Mouse (Mus musculus) cerebellum, adult 9-10 months (tissue): Measurements from ENCODE around the gene Ube2g2.

Experiments
- DNase-seq: peaks from one replicate; pipeline ENCODE4 v3.0.0; 2022

The Ube2g2 gene

DNA sequence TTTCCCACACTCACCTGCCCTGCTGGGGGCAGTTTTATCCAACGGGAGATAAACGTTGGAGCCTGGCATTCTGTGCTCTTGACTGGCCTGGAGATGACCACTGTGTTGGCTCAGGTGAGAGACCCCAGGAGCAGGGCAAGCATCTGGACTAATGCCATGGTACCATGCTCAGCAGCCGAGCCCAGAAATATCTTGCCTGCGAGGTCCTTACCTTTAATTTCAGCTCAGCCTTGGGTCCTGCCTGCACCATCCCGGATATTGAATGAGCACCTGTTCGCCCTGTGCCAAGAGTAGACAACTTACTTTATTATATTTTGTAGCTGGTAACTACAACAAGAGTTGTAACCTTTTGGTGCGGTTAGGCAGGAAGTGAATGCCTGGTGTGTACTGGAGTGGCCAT lies 15.2 kb upstream of the Ube2g2 start:
- DNase-seq: peak; percentile 75

DNA sequence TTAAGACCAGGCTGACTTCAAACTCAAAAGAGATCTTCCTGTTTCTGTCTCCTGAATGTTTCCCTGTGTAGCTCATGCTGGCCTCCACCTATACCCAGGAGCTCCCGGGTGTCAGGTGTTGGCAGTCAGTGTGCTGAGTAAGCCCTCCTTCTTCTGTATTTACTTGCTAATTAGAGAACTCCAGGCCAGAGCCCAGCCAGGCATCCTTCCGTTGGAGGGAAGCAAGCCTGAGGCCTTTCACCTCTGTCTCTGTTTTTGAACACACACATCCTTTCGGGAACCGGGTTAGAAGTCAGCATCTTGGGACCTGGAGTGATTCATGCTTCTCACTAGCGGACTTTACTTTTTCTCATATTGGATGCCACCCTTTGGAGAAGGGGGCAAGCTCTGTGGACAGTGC lies 14.6 kb upstream of the Ube2g2 start:
- no peak for DNase-seq

DNA sequence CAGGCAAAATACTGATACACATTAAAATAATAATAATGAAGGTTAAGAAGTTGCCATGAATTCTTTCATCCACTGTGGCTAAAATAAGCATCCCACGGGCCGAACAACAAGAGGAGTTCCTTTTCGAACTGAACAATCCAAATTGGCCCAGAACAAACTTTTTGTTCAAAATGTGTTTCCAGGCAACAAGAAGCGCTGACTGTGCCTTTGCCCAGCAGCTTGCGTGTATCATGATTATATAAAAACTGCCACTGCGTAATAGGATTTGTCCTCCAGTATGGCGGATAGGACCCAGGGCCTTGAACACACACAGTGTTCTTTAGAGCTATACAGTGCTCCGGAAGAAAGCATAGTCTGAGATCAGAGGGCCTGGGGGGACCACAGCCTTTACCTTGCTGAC lies 13.5 kb upstream of the Ube2g2 start:
- DNase-seq: no peak

DNA sequence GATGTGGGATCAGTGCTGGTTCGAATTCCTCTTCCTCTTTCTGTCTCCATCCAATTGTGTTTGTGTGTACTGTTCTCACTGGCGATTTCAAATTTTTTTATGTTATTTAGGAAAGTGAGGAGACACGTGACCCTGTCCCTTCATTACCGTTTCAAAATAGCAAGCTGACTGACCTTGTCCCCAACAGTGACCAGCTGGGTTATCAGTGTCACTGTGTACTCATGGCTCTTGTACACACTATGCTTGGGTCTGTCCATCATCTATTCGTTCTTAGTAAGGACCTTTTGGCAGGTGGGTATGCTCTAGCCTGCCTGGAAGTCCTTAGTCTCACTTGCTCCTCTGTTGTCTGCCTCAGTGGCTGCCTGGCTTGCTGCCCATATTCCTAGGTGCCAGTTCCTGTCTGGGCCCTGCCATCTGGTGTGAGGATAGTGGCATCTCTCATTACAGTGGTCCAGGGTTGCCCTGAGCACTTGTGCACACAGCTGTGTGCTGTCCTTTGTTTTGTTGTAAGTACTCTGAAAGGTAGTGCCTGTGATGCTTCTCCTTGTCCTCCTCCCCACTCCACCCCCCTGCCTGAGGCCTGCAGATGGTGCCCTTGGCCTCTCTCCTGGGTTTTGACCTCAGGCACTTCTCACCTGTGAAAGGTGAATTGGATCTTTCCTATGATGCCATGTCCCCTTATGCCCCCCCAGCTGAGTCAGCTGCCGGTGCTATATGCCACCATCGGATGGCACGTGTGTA lies 11.7 kb upstream of the Ube2g2 start:
- no peak for DNase-seq

DNA sequence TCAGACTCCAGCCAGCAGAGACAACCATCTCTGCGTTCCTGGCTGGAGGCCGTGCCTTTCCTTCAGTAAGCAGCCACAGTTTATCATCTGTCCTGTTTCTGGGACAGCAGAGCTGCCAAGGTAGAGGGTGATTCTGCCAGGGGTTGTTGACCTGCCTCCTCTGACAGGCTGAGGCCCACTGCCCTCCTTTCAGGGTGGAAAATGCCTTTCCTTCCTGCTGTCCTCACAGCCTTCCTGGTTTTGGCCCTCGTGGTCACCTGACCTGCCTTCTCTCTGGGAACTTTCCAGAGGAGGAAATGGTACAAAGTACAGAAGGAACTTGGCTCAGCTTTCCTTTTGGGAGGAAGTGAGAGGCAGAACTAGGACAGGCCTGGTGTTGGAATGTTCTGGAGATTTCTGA lies 8.7 kb upstream of the Ube2g2 start:
- no peak for DNase-seq

DNA sequence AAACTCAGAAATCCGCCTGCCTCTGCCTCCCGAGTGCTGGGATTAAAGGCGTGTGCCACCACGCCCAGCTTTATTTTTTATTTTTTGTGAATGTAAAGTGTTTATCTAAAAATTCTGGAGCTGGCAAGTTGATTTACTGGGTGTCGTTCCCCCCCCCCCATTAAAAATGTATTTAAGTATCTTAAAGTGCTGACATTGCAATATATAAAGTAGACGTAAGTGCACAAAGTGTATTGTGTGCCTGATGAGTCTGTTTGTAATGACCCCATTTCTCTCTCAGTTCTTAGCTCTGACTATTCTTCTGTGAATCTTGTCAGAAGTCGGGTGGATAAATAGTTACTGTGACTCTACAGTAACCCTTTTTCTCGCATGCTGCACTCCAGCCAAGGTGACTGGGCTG lies 6.4 kb upstream of the Ube2g2 start:
- no peak for DNase-seq

DNA sequence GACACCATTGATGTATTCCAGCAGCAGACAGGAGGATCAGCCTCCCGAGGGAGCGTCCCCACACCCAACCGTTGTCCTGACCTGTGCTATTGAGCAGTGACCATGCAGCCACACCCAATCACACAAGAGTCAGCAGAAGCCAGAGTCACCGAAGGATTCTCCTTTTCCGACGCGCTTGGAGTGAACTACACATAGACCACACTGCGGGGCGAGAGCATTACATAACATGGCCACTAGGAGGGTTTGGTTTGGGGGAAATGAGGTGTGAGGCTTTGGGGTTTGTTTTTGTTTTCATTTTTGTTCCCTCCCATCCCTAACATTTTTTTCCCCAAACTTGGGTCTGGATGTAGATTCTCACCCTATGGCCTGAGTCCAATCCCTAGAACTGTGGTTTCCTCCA lies 5.9 kb upstream of the Ube2g2 start:
- DNase-seq: no peak

DNA sequence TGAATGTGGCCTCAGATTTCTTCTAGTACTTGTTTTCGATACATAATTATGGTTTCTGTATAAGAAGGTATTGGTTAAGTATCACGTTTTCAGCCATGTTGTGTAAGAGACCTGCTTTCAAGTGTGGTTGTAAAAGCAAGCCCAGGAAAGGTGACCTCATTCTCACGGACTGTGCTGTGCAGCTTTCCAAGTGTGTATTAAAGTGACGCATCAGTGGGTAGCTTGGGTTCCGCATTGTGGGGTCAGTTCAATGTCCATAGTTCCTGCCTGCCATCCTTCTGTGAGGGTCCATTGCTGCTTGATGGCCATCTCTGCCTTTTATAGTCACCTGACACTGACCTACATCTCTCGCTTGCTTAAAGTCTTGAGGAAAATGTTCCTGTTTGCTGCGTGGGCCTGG lies 5.1 kb upstream of the Ube2g2 start:
- no peak for DNase-seq

DNA sequence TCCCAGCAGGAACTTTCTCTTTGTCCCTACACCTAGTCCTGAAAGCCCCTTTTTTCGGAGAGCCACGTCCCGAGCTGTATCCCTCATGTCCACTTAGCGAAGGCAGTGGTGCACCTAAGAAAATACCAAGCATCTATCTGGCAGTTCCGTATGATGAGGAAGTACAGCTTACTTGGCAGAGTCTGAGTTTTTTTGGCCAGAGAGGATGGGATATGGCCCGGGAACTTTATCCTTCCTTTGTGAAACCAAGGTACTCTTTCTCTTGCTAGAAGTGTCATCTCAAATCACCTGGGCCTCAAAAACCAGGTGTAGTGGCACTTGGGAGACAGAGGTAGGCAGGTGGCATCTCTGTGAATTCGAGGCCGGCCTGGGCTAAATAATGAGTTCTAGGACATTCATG lies 529 bp upstream of the Ube2g2 start:
- no peak for DNase-seq

DNA sequence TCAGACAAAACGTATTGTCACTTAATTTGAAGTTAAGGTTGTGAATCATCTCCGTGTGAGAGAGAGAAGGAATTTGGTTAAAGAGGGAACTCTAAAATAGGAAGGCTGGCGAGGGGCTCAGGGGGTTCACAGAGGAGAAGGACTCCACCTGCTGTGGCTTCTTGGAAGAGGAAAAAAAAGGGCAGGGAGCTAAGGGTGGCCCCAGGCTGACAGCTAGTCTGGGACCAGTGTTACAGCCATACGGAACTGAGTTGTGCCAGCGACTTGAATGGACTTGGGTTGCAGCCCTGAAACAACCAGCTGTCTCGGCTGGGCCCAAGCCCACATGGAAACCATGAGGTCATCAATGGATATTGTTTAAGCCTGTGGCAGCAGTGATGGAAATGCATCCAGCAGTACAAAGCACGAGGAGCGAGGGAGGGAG lies 1.0 kb downstream of the Ube2g2 start:
- peak; percentile 74 for DNase-seq

DNA sequence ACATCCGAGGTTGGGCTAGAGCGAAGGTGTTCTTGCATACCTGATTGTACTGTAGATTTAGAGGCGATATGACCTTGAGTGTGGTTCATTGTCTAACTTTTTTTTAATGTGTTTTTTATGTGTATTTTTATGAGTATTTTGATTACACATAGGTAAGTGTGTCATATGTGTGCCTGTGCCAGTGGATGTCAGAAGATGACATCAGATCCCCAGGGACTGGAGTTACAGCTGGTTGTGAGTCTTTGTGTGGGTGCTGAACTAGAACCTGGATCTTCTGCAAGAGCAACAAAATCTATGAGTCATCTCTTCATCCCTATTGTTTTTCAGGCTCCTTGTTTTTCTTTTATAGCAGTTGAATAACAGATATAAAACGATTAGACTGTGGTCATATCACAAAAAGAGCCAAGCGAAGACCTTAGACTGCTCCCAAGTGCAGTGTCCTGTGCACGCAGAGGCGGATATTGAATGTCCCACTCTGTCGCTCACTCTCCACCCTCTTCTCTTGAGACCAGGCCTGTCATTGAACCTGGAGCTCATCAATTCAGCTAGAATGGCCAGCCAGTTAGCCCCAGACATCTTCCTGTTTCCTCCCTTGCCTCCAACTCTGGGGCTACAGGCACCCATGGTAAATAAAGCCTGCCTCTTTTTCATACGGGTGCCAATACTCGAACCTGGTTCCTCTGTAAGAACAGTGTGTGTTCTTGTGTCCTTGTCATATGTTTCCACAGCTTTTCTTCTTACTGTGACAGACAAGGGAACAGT lies 1.7 kb downstream of the Ube2g2 start:
- DNase-seq: no peak

DNA sequence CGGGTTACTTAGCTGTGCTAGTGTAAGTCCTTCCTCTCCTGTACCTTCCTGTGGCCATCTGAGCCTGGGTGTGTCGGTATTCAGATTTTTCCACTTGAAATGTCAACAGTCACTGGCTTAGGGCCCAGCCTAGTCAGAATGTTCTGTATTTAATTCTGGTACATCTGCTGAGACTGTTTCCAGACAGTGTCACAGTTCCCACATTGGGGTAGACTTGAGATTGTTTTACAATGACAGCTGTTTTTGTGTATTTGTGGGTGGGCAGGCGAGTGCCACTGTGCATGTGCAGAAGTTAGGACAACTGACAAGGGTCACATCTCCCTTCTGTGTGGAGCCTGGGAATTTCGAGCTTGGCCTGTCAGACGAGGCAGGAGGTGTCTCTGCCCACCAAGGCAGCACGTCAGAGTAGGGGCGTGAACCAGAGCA lies 2.5 kb downstream of the Ube2g2 start:
- DNase-seq: no peak

DNA sequence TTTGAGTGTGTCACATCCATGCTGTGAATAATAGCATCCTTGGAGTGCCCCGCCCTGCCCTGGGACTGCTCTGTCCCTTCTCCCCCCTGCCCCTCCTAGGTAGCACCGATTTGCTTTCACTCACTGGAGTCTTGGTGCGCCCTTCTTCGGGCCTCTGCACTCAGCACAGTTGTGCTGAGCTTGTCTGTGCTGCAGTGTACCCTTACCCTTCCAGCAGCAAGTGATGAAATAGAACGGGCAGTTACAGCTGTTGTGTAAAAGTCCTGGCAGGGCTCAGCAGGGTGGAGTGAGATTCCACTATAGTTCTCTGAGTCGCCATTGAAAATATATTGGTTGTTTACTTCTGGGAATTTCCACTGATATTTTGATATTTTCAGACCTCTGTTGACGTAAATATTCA lies 4.0 kb downstream of the Ube2g2 start:
- DNase-seq: no peak

DNA sequence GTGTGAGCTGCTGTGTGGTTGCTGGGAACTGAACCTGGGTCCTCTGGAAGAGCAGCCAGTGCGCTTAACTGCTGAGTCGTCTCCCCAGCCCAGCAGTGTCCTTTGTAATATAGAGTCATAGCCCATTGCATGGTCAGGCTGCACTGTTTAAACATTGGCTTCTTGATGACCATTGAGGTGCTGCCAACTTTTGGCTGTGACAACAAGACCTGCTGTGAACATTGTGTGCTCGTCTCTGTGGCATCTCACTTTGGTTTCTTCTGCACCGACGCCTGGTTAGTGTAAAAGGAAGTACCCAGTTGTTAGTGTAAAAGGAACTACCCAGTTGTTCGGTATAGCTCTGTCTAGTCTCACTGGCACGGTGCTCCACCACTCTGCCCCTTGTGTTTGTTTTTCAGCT lies 4.5 kb downstream of the Ube2g2 start:
- DNase-seq: no peak

DNA sequence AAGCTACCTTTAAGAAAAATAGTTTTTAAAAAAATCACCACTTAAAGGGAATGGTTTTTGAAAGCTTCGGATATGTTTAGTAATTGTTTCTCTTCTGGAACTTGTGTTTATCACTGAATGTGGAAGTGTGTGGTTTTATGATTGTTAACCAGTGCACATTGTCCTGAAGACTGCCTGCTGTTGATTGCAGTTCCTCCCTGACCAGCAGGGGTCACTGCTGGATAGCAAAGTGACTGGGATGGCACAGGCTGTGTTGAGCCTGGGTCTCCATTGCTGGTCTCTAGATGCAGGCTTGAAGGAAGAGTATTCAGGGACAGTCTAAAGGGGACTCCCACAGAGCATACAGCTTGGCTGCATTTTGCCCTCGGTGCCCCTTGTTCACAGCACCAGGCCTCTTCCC lies 5.4 kb downstream of the Ube2g2 start:
- DNase-seq: peak; percentile 88

DNA sequence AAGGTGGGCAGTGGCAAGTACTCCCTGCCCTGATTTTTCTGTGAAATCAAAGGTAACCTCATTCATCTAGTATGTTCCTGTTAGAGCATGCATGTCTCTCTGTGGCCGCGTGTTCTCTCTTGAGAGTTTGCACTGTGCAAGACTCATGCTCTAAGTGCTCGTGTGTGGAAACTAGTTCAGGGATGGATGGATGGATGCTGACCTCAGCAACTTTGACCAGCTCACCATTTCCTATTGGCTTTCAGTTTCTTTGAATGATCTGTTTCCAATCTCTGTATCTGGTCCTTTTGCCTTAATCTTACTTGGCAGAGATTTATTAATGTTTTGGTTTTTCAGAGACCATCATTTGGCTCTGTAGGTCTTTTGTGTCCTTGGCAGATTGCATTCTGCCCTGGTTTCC lies 7.1 kb downstream of the Ube2g2 start:
- DNase-seq: no peak

DNA sequence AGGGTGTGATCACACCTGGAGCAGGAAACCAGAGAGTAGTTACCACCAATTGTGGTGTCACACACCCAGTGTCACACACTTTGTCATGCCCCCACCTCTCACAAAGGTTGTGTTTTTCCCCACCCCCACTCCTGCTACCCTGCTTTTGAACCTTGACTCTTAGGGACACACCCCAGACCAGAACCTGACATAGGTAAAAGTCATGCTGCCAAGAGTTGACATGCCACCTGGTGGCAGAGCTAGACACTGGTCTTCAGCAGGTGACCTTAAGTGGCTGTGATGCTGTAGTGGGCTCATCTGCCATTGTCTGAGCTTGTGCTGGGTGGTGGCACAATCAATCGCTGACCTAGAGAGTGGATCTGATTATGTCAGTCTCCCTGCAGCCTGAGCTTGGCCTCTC lies 7.9 kb downstream of the Ube2g2 start:
- DNase-seq: no peak

DNA sequence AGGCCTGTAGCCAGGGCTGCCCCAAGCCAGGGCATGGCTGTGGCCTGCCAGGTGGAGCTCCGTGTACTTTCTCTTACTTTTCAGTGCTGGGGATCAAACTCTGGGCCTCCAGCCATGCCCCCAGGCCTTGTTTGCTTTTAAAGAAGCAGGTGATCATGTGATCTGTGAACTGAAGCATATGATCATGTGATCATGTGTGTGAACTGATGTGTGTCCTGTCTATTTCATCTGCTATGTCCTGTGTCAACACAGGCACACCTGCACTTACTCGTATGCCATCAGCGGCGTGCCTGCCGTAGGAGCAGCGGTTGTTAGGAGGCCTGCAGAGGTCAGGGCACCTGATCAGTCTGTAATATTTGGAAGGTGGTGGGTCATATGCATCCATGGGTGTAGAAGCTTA lies 11.9 kb downstream of the Ube2g2 start:
- DNase-seq: no peak

DNA sequence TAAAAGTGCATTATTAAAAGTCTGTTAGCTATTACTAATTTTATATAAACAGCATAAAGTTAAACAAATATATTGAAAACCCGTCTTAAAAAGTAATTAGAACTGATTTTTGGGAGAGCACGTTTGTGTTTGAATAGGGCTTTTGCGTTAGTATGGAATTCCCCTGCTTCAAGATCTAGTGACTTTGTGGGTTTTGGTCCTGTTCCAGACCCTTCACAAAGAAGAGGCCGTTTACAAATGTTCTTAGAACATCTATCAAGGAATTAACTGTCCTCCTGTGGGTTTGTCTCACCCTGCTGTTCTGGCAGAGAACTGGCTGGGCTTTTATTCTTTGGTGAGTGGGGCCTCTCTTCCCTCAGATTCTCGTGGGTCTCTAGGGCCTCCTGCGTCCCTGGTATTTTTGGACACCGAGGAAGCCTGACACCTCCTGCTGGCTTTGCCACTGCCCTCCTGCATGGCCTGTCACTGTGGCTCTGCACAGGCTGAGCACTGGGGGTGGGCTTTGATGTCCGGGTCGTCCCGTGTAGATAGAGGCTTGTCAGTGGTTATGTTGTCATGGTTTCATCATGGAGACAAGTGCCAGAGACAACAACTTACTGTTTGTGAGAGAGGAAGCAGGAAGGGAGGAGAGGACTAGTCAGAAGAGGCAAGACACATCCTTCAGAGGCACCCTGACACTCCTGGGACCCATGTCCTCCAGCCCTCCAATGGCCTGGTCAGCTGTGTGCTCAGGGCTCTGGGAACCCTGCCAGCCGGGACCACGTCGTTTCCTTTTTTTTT lies 12.6 kb downstream of the Ube2g2 start:
- no peak for DNase-seq

DNA sequence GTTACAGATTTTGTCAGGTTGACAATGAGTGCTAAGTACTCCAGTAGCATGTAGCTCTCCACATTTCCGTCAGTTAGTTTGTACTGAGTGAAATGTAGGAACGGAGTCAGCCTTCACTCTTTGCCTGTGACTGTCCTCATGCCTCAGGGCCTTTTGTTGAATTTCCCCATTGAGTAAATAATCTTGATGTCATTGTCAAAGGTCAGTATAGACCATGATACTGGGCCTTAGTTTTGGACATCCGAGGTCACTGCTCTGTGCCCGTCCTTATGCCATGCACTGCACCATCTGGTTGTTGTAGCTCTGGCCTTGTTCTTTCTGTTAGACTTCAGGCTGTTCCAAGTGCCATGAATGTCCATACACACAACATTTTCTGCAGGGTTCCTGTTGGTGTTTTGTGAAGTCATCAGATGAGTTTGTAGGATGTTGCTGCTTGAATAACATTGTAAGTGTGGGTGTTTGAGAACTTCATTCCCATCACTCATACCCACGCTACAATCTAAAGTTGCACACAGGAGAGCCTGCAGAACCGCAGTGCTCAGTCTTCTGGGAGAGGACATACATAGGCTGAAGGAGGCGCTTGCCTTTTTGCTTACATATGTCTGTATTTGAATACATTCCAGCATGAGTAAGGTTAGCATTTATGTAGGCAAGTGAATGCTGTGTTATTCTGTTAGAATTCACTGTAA lies 14.3 kb downstream of the Ube2g2 start:
- DNase-seq: no peak

DNA sequence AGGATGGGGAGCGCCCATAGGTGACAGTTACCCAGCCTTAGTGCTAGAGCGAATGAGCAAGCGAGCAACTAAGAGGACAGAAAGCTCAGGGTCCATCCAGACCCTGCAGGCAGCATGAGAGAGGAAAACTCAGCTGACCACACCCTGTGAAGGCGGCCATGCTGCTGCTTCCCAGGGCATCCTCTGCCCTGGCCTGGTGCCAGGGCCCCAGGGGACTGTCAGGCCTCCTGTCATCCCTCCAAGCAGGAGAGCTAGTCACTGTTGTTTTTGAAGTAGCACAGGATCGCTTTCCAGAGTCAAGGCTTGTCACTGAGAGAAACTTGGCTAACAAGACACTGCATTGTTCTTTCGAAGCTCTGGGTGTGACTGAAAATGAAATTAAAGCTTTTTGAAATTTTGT lies 16.9 kb downstream of the Ube2g2 start:
- no peak for DNase-seq

DNA sequence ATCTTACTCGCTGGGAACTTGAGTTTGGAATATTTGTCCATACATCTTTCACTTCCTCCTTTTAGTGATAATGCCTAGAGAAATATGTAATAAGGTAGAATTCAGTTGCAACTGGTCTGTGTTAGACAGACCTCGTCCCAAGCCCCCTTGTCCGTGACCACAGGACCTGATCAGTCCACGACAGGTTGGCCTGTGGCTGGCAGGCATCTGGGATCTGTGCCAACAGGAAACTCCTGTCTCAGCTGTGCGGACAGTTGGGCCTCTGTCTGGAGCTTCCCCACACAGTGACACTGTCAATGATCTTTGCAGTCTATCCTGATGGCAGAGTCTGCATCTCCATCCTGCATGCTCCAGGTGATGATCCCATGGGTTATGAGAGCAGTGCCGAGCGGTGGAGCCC lies 21.1 kb downstream of the Ube2g2 start:
- DNase-seq: no peak

DNA sequence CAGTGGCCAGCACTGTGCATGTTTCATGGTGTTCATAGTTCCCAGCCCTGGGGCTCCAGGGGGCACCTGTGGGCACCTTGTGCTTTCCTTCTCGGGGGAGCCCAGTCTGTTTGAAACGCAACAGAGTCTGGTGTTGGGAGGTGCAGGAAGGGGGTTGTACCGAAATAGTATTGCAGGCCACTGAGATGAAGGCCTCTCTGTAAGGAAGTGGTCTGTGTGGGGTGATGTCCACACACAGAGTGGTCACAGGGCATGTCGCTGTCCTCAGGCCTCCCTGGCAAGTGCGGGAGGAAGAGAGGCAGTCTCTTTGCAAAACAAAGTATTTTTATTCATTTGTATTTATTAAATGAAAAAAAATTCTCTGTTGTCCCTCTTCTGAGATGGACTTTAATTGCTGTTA lies 23.5 kb downstream of the Ube2g2 start:
- DNase-seq: no peak
